Mouse (Mus musculus) CD4-positive helper T cell, adult 2 months (primary cell): Measurements from ENCODE around the gene Cops4.
A peak's percentile ranks its signal among the peaks of the same experiment; 100 is the strongest.

Experiments used
- DNase-seq: peaks from one replicate; pipeline ENCODE4 v3.0.0-alpha.2; 2012; ENCODE audit warnings: low read depth, missing footprints, low spot score

The Cops4 gene

GRCm38 (mm10) chr5:100578863-100579411 lies 60.8 kb downstream of the Cops4 start:
- DNase-seq, result no peak

- DNase-seq, result peak; percentile 29
These were observed 63.7 kb downstream of the Cops4 start for GRCm38 (mm10) chr5:100581622-100582434.

- no peak for DNase-seq
These were observed 64.3 kb downstream of the Cops4 start for GRCm38 (mm10) chr5:100582435-100582826.

- peak; percentile 65 for DNase-seq
These were observed 65.0 kb downstream of the Cops4 start for GRCm38 (mm10) chr5:100583066-100583465.

GRCm38 (mm10) chr5:100585206-100585644 lies 67.1 kb downstream of the Cops4 start:
- peak; percentile 89 for DNase-seq

GRCm38 (mm10) chr5:100585657-100586056 lies 67.5 kb downstream of the Cops4 start:
- peak; percentile 21 for DNase-seq

- peak; percentile 32 for DNase-seq
These were observed 69.0 kb downstream of the Cops4 start for GRCm38 (mm10) chr5:100587136-100587535.

- peak; percentile 47 for DNase-seq
These were observed 69.5 kb downstream of the Cops4 start for GRCm38 (mm10) chr5:100587626-100588025.

- peak; percentile 39 for DNase-seq
These were observed 72.4 kb downstream of the Cops4 start for GRCm38 (mm10) chr5:100590505-100590904.

GRCm38 (mm10) chr5:100594803-100595467 lies 76.8 kb downstream of the Cops4 start:
- DNase-seq, result no peak

GRCm38 (mm10) chr5:100595999-100596398 lies 77.9 kb downstream of the Cops4 start:
- DNase-seq, result no peak
